Mouse (Mus musculus) ES-Bruce4 (cell line): ENCODE data around the gene Cd109. TPM values are rescaled to one million over a fixed set of nuclear protein-coding genes. Genes with fewer than 3 reads are reported as not detected.

Source experiments
- H3K27ac ChIP-seq: 2 replicates; pipeline ENCODE4 v1.5.1; 2012; ENCODE audit warnings: low read length, inconsistent platforms; ENCODE audit not compliant: insufficient read depth
- H3K27me3 ChIP-seq: 2 replicates; pipeline ENCODE4 v1.6.1; 2012; ENCODE audit warnings: mild to moderate bottlenecking, low read length, inconsistent platforms; ENCODE audit not compliant: control insufficient read depth, poor library complexity, insufficient read depth, severe bottlenecking
- H3K36me3 ChIP-seq: 2 replicates; pipeline ENCODE4 v1.6.1; 2012; ENCODE audit warnings: inconsistent platforms, mild to moderate bottlenecking, low read length, moderate library complexity; ENCODE audit not compliant: control insufficient read depth, poor library complexity, insufficient read depth, severe bottlenecking
- H3K4me1 ChIP-seq: one replicate; pipeline ENCODE4 v1.8.1; 2011; ENCODE audit warnings: low read length; ENCODE audit not compliant: control insufficient read depth, insufficient read depth
- H3K4me3 ChIP-seq: 2 replicates; pipeline ENCODE4 v1.5.1; 2011; ENCODE audit warnings: low read depth, mild to moderate bottlenecking, low read length
- H3K9ac ChIP-seq: 2 replicates; pipeline ENCODE4 v1.6.1; 2012; ENCODE audit warnings: low read depth, mild to moderate bottlenecking, inconsistent platforms; ENCODE audit not compliant: poor library complexity, severe bottlenecking
- H3K9me3 ChIP-seq: replicated peaks from 2 replicates; pipeline ENCODE4 v1.6.1; 2012; ENCODE audit warnings: mild to moderate bottlenecking, low read length, inconsistent platforms; ENCODE audit not compliant: control insufficient read depth, poor library complexity, insufficient read depth, severe bottlenecking
- CTCF ChIP-seq: IDR thresholded peaks from one replicate; pipeline ENCODE4 v1.8.1; 2011; ENCODE audit warnings: low read depth, low read length
- EP300 ChIP-seq: IDR thresholded peaks from 2 replicates; pipeline ENCODE4 v1.6.1; 2011; ENCODE audit warnings: low read depth, low read length; ENCODE audit not compliant: insufficient read depth
- POLR2A ChIP-seq: IDR thresholded peaks from one replicate; pipeline ENCODE4 v1.8.1; 2011; ENCODE audit warnings: low read length; ENCODE audit not compliant: insufficient read depth
- polyA plus RNA-seq: library from polyadenylated mRNA; stranded (reverse); fragments of >200 nt; gene quantifications from 2 replicates; pipeline ENCODE4 v1.2.4, GENCODE M21; 2011; ENCODE audit warnings: low read depth; ENCODE audit not compliant: missing spikeins, insufficient read depth, insufficient read length

The Cd109 gene
- polyA plus RNA-seq, 1 experiment, result 5.7 TPM

GRCm38 (mm10) chr9:78587218-78587883 is 28.0 kb upstream of the Cd109 start:
- Histone ChIP-seq H3K4me3 (peak overlapping the region; percentile 82), H3K27ac (no peak overlapping the region), H3K27me3 (no peaks in the 10 kb centered on the region), H3K9ac (peak overlapping the region; percentile 77), H3K4me1 (peaks cover 2% of the 10 kb centered on the region), H3K9me3 (no peaks in the 10 kb centered on the region), H3K36me3 (no peaks in the 10 kb centered on the region)
- TF ChIP-seq EP300 (no peak), CTCF (no peak), POLR2A (no peak)

DNA sequence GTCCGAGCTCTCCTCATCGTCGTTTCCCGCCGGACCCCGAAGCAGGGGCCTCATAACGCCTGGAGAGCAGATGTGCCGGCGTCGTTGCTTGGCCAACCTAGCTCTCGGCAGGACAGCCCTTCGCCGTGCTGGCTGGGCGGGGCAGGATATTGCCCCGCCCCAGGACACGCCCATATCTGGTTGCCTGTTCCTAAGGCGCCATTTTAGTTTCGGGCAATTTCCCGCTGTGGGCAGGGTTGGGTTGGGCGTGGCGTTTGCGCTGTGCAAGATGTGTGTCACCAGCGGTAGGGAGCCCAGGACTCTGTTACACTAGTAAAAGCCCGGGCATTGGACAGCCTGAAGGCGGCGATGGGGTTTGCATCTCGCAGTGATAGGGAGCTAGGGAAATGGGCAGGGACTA is 27.4 kb upstream of the Cd109 start, which contains the start of gene Slc17a5:
TSS of gene Slc17a5 (minus strand) at position 128 of the 400 bp plus-strand sequence.
- peak within 1 kb of the TSS; percentile 77 for H3K9ac ChIP-seq
- H3K27me3 ChIP-seq, result no peaks in the 10 kb centered on the region
- H3K27ac ChIP-seq, result no peak within 1 kb of the TSS
- no peaks in the 10 kb centered on the region for H3K9me3 ChIP-seq
- peaks cover 2% of the 10 kb centered on the region for H3K4me1 ChIP-seq
- peak within 1 kb of the TSS; percentile 82 for H3K4me3 ChIP-seq
- TF ChIP-seq EP300 (0 out of 2 replicates have a peak, but pooled peaks have one; percentile 4), CTCF (no peak), POLR2A (peak; percentile 65)
- no peaks in the 10 kb centered on the region for H3K36me3 ChIP-seq

DNA sequence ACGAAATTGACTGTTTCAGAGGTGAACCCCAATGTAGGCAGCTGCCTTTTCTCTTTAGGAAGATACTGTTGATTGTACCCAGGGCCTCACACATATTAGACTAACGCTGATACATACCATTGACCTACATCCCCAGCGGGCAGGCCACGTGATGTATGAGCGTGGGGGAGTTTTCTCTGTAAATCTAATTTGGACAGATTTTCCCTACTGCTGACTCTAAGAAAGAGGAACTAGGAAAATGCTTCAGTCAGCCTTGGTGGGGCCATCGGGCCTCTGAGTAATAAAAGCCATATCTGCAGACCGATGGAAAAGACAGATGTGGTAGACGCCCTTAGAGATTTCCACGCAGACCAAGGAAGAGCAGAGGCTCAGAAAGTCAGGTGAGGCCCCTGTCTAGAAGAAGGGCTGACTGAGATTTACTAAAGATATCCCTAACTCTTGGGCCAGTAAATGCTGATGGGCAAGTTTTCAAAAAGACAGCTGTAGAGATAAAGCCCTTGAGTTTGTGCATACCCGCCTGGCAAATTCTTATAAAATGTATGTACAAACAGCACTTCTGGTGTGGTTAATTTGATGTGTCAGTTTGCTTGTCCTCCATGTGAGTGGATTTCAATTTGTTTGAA is 26.8 kb upstream of the Cd109 start:
- H3K9me3 ChIP-seq, result no peaks in the 10 kb centered on the region
- H3K36me3 ChIP-seq, result no peaks in the 10 kb centered on the region
- no peak overlapping the region for H3K27ac ChIP-seq
- no peaks in the 10 kb centered on the region for H3K27me3 ChIP-seq
- TF ChIP-seq CTCF (no peak), POLR2A (no peak), EP300 (no peak)
- H3K4me1 ChIP-seq, result peaks cover 2% of the 10 kb centered on the region
- H3K9ac ChIP-seq, result peak overlapping the region; percentile 24; the same call in 1 of the 2 replicates
- peak overlapping the region; percentile 19; the same call in 1 of the 2 replicates for H3K4me3 ChIP-seq

- no peaks in the 10 kb centered on the region for H3K36me3 ChIP-seq
- no peak overlapping the region for H3K9ac ChIP-seq
- H3K27ac ChIP-seq, result no peak overlapping the region
- H3K4me1 ChIP-seq, result peaks cover 2% of the 10 kb centered on the region
- H3K9me3 ChIP-seq, result no peaks in the 10 kb centered on the region
- no peaks in the 10 kb centered on the region for H3K27me3 ChIP-seq
- TF ChIP-seq CTCF (no peak), POLR2A (no peak), EP300 (no peak)
- no peak overlapping the region for H3K4me3 ChIP-seq
These were observed 24.9 kb upstream of the Cd109 start for GRCm38 (mm10) chr9:78590471-78590870.

- Histone ChIP-seq H3K36me3 (no peaks in the 10 kb centered on the region), H3K4me3 (no peak overlapping the region), H3K9me3 (no peaks in the 10 kb centered on the region), H3K27me3 (no peaks in the 10 kb centered on the region), H3K9ac (no peak overlapping the region), H3K27ac (no peak overlapping the region), H3K4me1 (no peaks in the 10 kb centered on the region)
- TF ChIP-seq EP300 (no peak), POLR2A (no peak), CTCF (no peak)
These were observed 20.1 kb upstream of the Cd109 start for GRCm38 (mm10) chr9:78595257-78595656.
